Mouse (Mus musculus) hindbrain, embryonic 16.5 days (tissue): Measurements from ENCODE around the gene Hsd11b1. TPM values are rescaled to one million over a fixed set of nuclear protein-coding genes. Genes with fewer than 3 reads are reported as not detected.

ENCODE experiments used
- ATAC-seq: fragments of 200-750 bp; cut with Nextera tagmentation; 2 replicates; pipeline ENCODE4 v1.8.0; 2017; ENCODE audit warnings: moderate TSS enrichment, moderate library complexity
- H3K27ac ChIP-seq: fragments of 300-500 bp; sonication (generic); 2 replicates; pipeline ENCODE4 v1.5.1; 2014; ENCODE audit warnings: low read depth, mild to moderate bottlenecking, control low read depth, low read length, moderate library complexity
- H3K27me3 ChIP-seq: fragments of 300-500 bp; sonication (generic); replicated peaks from 2 replicates; pipeline ENCODE4 v1.6.1; 2014; ENCODE audit warnings: low read length; ENCODE audit not compliant: control insufficient read depth, insufficient read depth
- H3K36me3 ChIP-seq: fragments of 300-500 bp; sonication (generic); 2 replicates; pipeline ENCODE4 v1.6.1; 2014; ENCODE audit warnings: mild to moderate bottlenecking, low read length, moderate library complexity, mixed read lengths; ENCODE audit not compliant: control insufficient read depth, insufficient read depth
- H3K4me1 ChIP-seq: fragments of 300-500 bp; sonication (generic); 2 replicates; pipeline ENCODE4 v1.6.1; 2014; ENCODE audit warnings: low read depth, low read length; ENCODE audit not compliant: control insufficient read depth, insufficient read depth
- H3K4me2 ChIP-seq: fragments of 300-500 bp; sonication (generic); 2 replicates; pipeline ENCODE4 v1.6.1; 2014; ENCODE audit warnings: mild to moderate bottlenecking, low read length, control low read depth, moderate library complexity
- H3K4me3 ChIP-seq: fragments of 300-500 bp; sonication (generic); 2 replicates; pipeline ENCODE4 v1.5.1; 2014; ENCODE audit warnings: mild to moderate bottlenecking, low read length, control low read depth, moderate library complexity
- H3K9ac ChIP-seq: fragments of 300-500 bp; sonication (generic); 2 replicates; pipeline ENCODE4 v1.6.1; 2014; ENCODE audit warnings: low read depth, mild to moderate bottlenecking, control low read depth, low read length, moderate library complexity
- H3K9me3 ChIP-seq: fragments of 300-500 bp; sonication (generic); 2 replicates; pipeline ENCODE4 v1.6.1; 2014; ENCODE audit warnings: mild to moderate bottlenecking, low read length, moderate library complexity; ENCODE audit not compliant: control insufficient read depth
- WGBS: fragments of 180-500 bp; shearing (Covaris S2); extraction: QIAGEN DNeasy Blood & Tissue Kit; methylation state at CpG from one replicate; pipeline ENCODE4 v1.1.7; 2014; 5-methylcytosine and 5-hydroxymethylcytosine counted together
- polyA plus RNA-seq: library from polyadenylated mRNA; unstranded; fragments of >200 nt; fragmentation: Nextera tagmentation; extraction: Ambion mirVana; gene quantifications from 2 replicates; pipeline ENCODE4 v1.2.1, GENCODE M21; 2015

Gene Hsd11b1
- polyA plus RNA-seq, 1 experiment from 2014 or later: 0.89 TPM

GRCm38 (mm10) chr1:193188257-193188656 is 75.6 kb downstream of the Hsd11b1 start:
- no peak for ATAC-seq
- H3K4me2 ChIP-seq: no peak overlapping the region
- no peaks in the 10 kb centered on the region for H3K9me3 ChIP-seq
- WGBS: 92% methylated on average over 6 of the region's 6 CpGs
- no peak overlapping the region for H3K4me3 ChIP-seq
- peaks cover 2% of the 10 kb centered on the region; the same call in 1 of the 2 replicates for H3K4me1 ChIP-seq
- no peaks in the 10 kb centered on the region for H3K36me3 ChIP-seq
- no peaks in the 10 kb centered on the region for H3K27me3 ChIP-seq
- no peak overlapping the region for H3K27ac ChIP-seq
- no peak overlapping the region for H3K9ac ChIP-seq

GRCm38 (mm10) chr1:193181104-193181503 is 82.8 kb downstream of the Hsd11b1 start:
- no peaks in the 10 kb centered on the region for H3K9me3 ChIP-seq
- no peaks in the 10 kb centered on the region for H3K36me3 ChIP-seq
- H3K9ac ChIP-seq: no peak overlapping the region
- H3K27me3 ChIP-seq: no peaks in the 10 kb centered on the region
- no peak for ATAC-seq
- no peak overlapping the region for H3K27ac ChIP-seq
- no peaks in the 10 kb centered on the region for H3K4me1 ChIP-seq
- H3K4me2 ChIP-seq: no peak overlapping the region
- H3K4me3 ChIP-seq: no peak overlapping the region
- 84% methylated on average over 3 of the region's 3 CpGs for WGBS

- H3K4me2 ChIP-seq: peak overlapping the region; percentile 62
- no peaks in the 10 kb centered on the region for H3K27me3 ChIP-seq
- H3K27ac ChIP-seq: no peak overlapping the region; the same call in 1 of the 2 replicates
- peak overlapping the region; percentile 77 for H3K9ac ChIP-seq
- peaks cover 22% of the 10 kb centered on the region for H3K4me1 ChIP-seq
- WGBS: 92% methylated on average over 13 of the region's 13 CpGs
- no peaks in the 10 kb centered on the region for H3K36me3 ChIP-seq
- no peak for ATAC-seq
- H3K9me3 ChIP-seq: no peaks in the 10 kb centered on the region
- peak overlapping the region; percentile 65 for H3K4me3 ChIP-seq
These were observed 89.6 kb downstream of the Hsd11b1 start for GRCm38 (mm10) chr1:193174143-193174733.

- peak overlapping the region; percentile 62 for H3K4me2 ChIP-seq
- peak overlapping the region; percentile 65 for H3K4me3 ChIP-seq
- peaks cover 22% of the 10 kb centered on the region for H3K4me1 ChIP-seq
- no peaks in the 10 kb centered on the region for H3K27me3 ChIP-seq
- no peaks in the 10 kb centered on the region for H3K9me3 ChIP-seq
- peak overlapping the region; percentile 84 for H3K27ac ChIP-seq
- H3K36me3 ChIP-seq: no peaks in the 10 kb centered on the region
- ATAC-seq: no peak
- 19% methylated on average over 9 of the region's 9 CpGs for WGBS
- H3K9ac ChIP-seq: peak overlapping the region; percentile 77
These were observed 90.1 kb downstream of the Hsd11b1 start for GRCm38 (mm10) chr1:193173810-193174129.

GRCm38 (mm10) chr1:193172991-193173809 is 90.7 kb downstream of the Hsd11b1 start:
- ATAC-seq: peak; percentile 99
- peaks cover 22% of the 10 kb centered on the region for H3K4me1 ChIP-seq
- peak overlapping the region; percentile 77 for H3K9ac ChIP-seq
- no peaks in the 10 kb centered on the region for H3K9me3 ChIP-seq
- H3K27ac ChIP-seq: peak overlapping the region; percentile 84
- no peaks in the 10 kb centered on the region for H3K27me3 ChIP-seq
- peak overlapping the region; percentile 66 for H3K4me2 ChIP-seq
- peak overlapping the region; percentile 65 for H3K4me3 ChIP-seq
- under 1% methylated on average over 48 of the region's 48 CpGs for WGBS
- no peaks in the 10 kb centered on the region for H3K36me3 ChIP-seq

Other genes with a start within 250 kb of the Hsd11b1 start
- gene Syt14, start 228.3 kb downstream of the Hsd11b1 start, polyA plus RNA-seq: 4.5 and 5.7 TPM in 2 replicates
- gene Diexf, start 133.8 kb downstream of the Hsd11b1 start, polyA plus RNA-seq: 6.9 and 7.4 TPM in 2 replicates
- gene Irf6, start 111.0 kb downstream of the Hsd11b1 start, polyA plus RNA-seq: 0.58 and 0.80 TPM in 2 replicates
- gene A130010J15Rik, start 96.0 kb downstream of the Hsd11b1 start, polyA plus RNA-seq: 10.0 and 11.2 TPM in 2 replicates
- gene Traf3ip3, start 62.4 kb downstream of the Hsd11b1 start, polyA plus RNA-seq: 1.9 and 4.0 TPM in 2 replicates
- 0.29 and 0.56 TPM in 2 replicates for gene Lamb3, start 56.4 kb downstream of the Hsd11b1 start, polyA plus RNA-seq
- 8.9 and 10.5 TPM in 2 replicates for gene G0s2, start 9.1 kb upstream of the Hsd11b1 start, polyA plus RNA-seq
- gene Camk1g, start 106.2 kb upstream of the Hsd11b1 start, polyA plus RNA-seq: 44.2 and 44.6 TPM in 2 replicates